Mouse (Mus musculus) brain, embryonic 14.5 days (tissue): ENCODE results near the gene Sipa1. TPM values are rescaled to one million over a fixed set of nuclear protein-coding genes. Genes with fewer than 3 reads are reported as not detected.

Experiments used
- DNase-seq: peaks from one replicate; pipeline ENCODE4 v3.0.0-alpha.2; 2011; ENCODE audit warnings: low read depth
- CTCF ChIP-seq: fragments of 200-500 bp; IDR thresholded peaks from 2 replicates; pipeline ENCODE4 v1.5.1; 2012; ENCODE audit warnings: inconsistent platforms, mild to moderate bottlenecking, moderate library complexity, borderline replicate concordance; ENCODE audit not compliant: insufficient read depth, insufficient read length; ENCODE audit errors: extremely low read depth
- POLR2A ChIP-seq: fragments of 200-500 bp; IDR thresholded peaks from 2 replicates; pipeline ENCODE4 v1.6.1; 2012; ENCODE audit warnings: mild to moderate bottlenecking, inconsistent platforms, borderline replicate concordance; ENCODE audit not compliant: poor library complexity, insufficient read depth, insufficient read length, severe bottlenecking; ENCODE audit errors: extremely low read depth
- polyA plus RNA-seq: library from polyadenylated mRNA; depleted of rRNA; stranded (reverse); fragments of >200 nt; gene quantifications from 2 replicates; pipeline ENCODE4 v1.2.3, GENCODE M21; 2012

The Sipa1 gene
- polyA plus RNA-seq, 1 experiment = 32.5 TPM

GRCm38 (mm10) chr19:5637069-5638047, 26.1 kb downstream of the Sipa1 start, which contains the start of gene Rela:
Gene Rela, plus strand, starts transcription at chr19:5637483.
- peak; percentile 88 for DNase-seq
- TF ChIP-seq CTCF = no peak
- TF ChIP-seq POLR2A = peak; percentile 73

- no peak for DNase-seq
These were observed 26.9 kb downstream of the Sipa1 start for GRCm38 (mm10) chr19:5636571-5637041.

GRCm38 (mm10) chr19:5636036-5636570, 27.4 kb downstream of the Sipa1 start:
- DNase-seq = no peak
- TF ChIP-seq POLR2A (no peak), CTCF (no peak)

More at GRCm38 (mm10) chr19:5636571-5637041, 26.9 kb downstream of the Sipa1 start:
- no peak for TF ChIP-seq POLR2A
- no peak for TF ChIP-seq CTCF

GRCm38 (mm10) chr19:5632120-5632519, 31.4 kb downstream of the Sipa1 start:
- no peak for TF ChIP-seq POLR2A
- TF ChIP-seq CTCF = no peak
- no peak for DNase-seq

GRCm38 (mm10) chr19:5629907-5630306, 33.6 kb downstream of the Sipa1 start:
- TF ChIP-seq CTCF (no peak), POLR2A (no peak)
- no peak for DNase-seq

- DNase-seq = no peak
- no peak for TF ChIP-seq POLR2A
- no peak for TF ChIP-seq CTCF
These were observed 38.2 kb downstream of the Sipa1 start for GRCm38 (mm10) chr19:5625311-5625710.

- TF ChIP-seq CTCF (no peak), POLR2A (no peak)
- no peak for DNase-seq
These were observed 41.6 kb downstream of the Sipa1 start for GRCm38 (mm10) chr19:5621884-5622283.

- no peak for TF ChIP-seq POLR2A
- no peak for TF ChIP-seq CTCF
- DNase-seq = no peak
These were observed 43.5 kb downstream of the Sipa1 start for GRCm38 (mm10) chr19:5620007-5620406.

GRCm38 (mm10) chr19:5614953-5615352, 48.6 kb downstream of the Sipa1 start:
- peak; percentile 56 for DNase-seq
- TF ChIP-seq POLR2A (no peak), CTCF (no peak)

- no peak for DNase-seq
- TF ChIP-seq POLR2A (no peak), CTCF (no peak)
These were observed 50.6 kb downstream of the Sipa1 start for GRCm38 (mm10) chr19:5612762-5613411.

GRCm38 (mm10) chr19:5611973-5612372, 51.5 kb downstream of the Sipa1 start:
- DNase-seq = no peak
- TF ChIP-seq CTCF = no peak
- no peak for TF ChIP-seq POLR2A

GRCm38 (mm10) chr19:5609547-5610404, 53.7 kb downstream of the Sipa1 start, which contains the start of gene Kat5:
Gene Kat5, minus strand, starts transcription at chr19:5610237.
- peak; percentile 96 for DNase-seq

More at GRCm38 (mm10) chr19:5609547-5610404, 53.7 kb downstream of the Sipa1 start, which contains the start of gene Kat5:
- no peak for TF ChIP-seq CTCF
- TF ChIP-seq POLR2A = peak; percentile 78; the same call in 1 of the 2 replicates
